Mouse (Mus musculus) thymus, adult 2 months (tissue): ENCODE data around the gene Spon1.

Experiments used
- CTCF ChIP-seq: fragments of 200-500 bp; IDR thresholded peaks from 2 replicates; pipeline ENCODE4 v1.5.1; 2012; ENCODE audit warnings: mild to moderate bottlenecking, control low read depth, low read length, moderate library complexity, borderline replicate concordance; ENCODE audit not compliant: control insufficient read depth, poor library complexity, insufficient read depth; ENCODE audit errors: extremely low read depth
- POLR2A ChIP-seq: fragments of 200-500 bp; IDR thresholded peaks from 2 replicates; pipeline ENCODE4 v1.6.1; 2012; ENCODE audit warnings: mild to moderate bottlenecking, low read length, control low read depth, moderate library complexity; ENCODE audit not compliant: control insufficient read depth, poor library complexity, insufficient read depth; ENCODE audit errors: extremely low read depth

- TF ChIP-seq CTCF (no peak), POLR2A (no peak)
Observed at GRCm38 (mm10) chr7:113877451-113877850, 111.7 kb downstream of the Spon1 start.
